Mouse (Mus musculus) liver, embryonic 14 days (tissue): ENCODE results near the gene Eif3m. TPM values are rescaled to one million over a fixed set of nuclear protein-coding genes. Genes with fewer than 3 reads are reported as not detected.

Experiments
- polyA plus RNA-seq: library from polyadenylated mRNA; depleted of rRNA; stranded (reverse); fragments of >200 nt; gene quantifications from 2 replicates; pipeline ENCODE4 v1.2.3, GENCODE M21; 2012; rRNA removed

Gene Eif3m
- polyA plus RNA-seq: 90.4 and 107 TPM in 2 replicates

GRCm38 (mm10) chr2:105016967-105017287 lies at the start of gene Eif3m:
Gene Eif3m (minus strand): TSS chr2:105017080.

Other genes with a start within 250 kb of the Eif3m start
- 2.8 and 3.2 TPM in 2 replicates for gene Qser1, start 200.3 kb downstream of the Eif3m start, polyA plus RNA-seq
- 0.06 and 0.15 TPM in 2 replicates for gene Prrg4, start 167.2 kb downstream of the Eif3m start, polyA plus RNA-seq
- gene Ccdc73, start 149.3 kb downstream of the Eif3m start, polyA plus RNA-seq: 0.74 and 2.1 TPM in 2 replicates
- not detected in 2 replicates for gene Gm11060, start 74.9 kb upstream of the Eif3m start, polyA plus RNA-seq
- 0.93 and 1.2 TPM in 2 replicates for gene Wt1, start 109.4 kb upstream of the Eif3m start, polyA plus RNA-seq
- gene Them7, start 207.2 kb upstream of the Eif3m start, polyA plus RNA-seq: 0.65 and 0.71 TPM in 2 replicates